Mouse (Mus musculus) urinary bladder, postnatal 36 days (tissue): ENCODE data around the gene Plppr5.

ENCODE experiments used
- DNase-seq, 2 experiments: peaks; one replicate each; pipeline ENCODE4 v3.0.0; 2022; ENCODE audit warnings: low spot score in 2 of 2, mixed read lengths in 1 of 2

The Plppr5 gene

DNA sequence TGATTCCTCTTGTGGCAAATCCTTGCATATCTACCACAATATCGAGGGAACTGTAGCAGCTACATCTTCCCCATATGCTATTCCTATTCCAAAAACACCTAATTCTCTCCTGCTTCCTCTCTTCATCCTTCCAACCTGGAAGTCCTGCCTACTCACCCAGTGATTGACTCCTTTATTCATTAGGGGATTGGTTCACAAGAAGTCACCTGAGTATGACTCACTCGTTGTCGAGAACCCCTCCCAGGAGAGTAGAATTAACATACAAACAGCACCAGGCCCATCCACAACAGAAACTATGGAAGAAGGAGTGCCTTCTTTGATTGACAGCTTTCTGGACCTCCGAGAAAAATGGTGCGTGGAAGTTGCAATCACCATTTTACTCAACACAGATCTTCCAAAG lies 121.7 kb downstream of the Plppr5 start:
- no peak for DNase-seq

DNA sequence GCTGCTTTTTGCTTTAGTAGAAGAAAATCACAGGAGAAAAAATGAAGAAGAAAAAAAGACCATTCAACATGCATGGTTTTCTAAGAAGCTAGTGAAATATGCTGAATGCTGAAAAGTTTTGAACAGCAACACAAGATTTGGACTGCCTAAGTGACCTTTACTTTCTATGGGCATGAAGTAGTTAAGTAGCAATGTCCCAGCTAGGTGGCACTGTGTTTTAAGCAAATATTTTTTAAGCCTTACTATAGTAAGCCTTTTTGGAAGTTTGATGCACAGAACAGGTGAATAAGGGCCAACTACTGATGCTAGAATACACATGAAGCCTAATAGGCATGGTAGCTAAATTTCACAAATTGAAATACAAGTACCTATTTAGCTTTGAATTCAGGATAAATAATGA lies 134.2 kb downstream of the Plppr5 start:
- DNase-seq, result no peak

DNA sequence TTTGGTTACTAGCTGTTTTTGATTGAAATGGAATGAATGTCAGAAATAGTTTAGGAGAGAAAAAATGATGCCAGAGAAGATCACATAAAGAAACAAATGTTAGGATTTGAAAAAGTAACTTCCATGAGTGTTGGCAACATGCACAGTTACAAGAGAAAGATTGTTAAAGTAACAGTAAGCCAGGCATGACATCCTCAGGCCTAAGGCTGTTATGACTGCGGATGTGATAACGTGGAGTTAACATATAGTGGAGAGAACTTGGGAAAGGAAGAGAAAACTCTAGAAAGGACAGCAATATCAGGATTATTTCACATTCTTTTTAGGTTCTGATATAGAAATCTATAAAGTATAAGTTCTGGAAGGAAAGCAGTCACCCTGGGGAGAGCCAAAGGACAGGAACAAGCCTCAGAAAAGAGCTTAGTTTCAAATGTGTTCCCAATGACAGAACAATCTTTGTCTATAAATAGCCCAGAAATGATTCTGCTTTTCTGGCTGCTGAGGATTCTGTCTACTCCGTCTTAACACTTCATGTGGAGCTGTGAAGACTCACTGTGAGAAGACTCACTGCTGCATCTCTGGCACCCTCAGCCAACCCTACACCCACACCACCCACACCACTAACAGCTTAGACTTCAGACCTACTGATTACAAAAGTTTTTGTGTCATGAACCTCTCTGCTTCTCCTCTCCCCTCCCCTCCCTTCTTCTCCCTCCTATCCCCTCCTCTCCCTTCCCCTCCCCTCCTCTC lies 142.1 kb downstream of the Plppr5 start:
- DNase-seq, result no peak

DNA sequence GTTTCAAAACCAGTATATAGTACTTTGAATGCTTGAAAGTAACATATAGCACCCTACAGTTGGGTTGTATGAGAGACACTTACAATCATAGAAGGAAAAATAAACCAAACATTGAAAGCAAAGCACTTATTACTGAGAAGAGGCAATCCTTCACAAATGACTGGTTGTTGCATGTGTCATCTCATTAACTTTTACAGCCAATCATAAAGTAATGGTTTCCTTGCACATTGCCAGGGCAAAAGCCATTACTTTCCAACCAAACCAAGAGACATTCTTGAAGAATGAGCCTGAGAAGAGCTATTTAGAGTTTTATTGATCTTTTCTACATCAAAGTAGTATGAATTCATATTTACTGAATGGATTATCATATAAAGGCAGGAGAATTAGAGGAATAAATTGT lies 148.8 kb downstream of the Plppr5 start:
- no peak for DNase-seq

DNA sequence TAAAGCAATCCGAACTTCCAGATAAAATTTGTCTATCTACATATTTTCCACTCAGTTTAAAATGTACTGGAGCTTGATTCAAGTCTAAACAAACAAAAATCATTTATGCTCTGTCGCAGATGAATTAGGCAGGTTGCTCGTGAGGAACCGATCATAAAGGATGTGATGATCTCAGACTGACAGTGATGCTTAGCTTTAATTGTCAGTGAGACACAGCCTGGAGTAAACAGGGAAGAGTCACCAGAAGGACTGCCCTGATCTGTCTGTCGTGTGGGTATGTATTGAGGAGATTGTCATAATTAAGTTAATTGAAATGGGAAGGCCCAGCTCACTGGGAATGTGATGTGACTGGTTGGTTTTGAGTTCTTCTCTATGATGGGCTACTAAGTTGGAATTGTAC lies 149.9 kb downstream of the Plppr5 start:
- DNase-seq, result no peak

DNA sequence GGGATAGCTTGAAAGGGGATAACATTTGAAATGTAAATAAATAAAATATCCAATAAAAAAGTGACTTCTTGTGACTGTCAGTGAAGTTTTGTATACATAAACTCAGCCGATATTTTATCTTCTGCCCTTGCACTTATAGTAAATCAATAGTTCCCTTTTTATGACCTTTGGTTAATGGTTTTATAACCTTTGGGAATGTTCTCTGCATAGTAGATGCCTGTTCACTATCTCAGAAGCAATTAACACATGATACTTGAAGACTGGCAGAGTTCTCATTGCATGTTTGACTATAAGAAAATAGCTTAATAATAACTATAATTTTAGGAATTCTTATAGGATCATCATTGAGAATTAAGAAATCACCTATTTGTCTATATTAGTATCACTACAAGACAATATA lies 150.9 kb downstream of the Plppr5 start:
- no peak for DNase-seq

DNA sequence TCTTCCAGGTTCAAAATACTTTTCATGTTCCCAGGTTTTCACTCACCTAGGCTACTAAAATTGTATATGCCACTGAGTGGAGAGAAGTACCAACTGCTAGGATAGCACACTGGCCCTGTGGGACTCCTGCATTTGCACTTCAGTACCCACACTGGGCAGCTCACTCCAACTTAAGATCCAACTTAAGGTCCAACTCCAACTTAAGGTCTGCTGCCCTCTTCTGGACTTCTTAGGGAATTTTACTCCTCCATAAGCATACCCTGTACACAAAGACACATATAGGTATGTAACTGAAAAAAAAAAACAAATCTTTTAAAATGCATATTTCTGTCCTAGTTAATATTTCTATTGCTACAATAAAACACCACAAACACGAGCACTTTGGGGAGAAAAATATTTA lies 153.5 kb downstream of the Plppr5 start:
- no peak for DNase-seq

DNA sequence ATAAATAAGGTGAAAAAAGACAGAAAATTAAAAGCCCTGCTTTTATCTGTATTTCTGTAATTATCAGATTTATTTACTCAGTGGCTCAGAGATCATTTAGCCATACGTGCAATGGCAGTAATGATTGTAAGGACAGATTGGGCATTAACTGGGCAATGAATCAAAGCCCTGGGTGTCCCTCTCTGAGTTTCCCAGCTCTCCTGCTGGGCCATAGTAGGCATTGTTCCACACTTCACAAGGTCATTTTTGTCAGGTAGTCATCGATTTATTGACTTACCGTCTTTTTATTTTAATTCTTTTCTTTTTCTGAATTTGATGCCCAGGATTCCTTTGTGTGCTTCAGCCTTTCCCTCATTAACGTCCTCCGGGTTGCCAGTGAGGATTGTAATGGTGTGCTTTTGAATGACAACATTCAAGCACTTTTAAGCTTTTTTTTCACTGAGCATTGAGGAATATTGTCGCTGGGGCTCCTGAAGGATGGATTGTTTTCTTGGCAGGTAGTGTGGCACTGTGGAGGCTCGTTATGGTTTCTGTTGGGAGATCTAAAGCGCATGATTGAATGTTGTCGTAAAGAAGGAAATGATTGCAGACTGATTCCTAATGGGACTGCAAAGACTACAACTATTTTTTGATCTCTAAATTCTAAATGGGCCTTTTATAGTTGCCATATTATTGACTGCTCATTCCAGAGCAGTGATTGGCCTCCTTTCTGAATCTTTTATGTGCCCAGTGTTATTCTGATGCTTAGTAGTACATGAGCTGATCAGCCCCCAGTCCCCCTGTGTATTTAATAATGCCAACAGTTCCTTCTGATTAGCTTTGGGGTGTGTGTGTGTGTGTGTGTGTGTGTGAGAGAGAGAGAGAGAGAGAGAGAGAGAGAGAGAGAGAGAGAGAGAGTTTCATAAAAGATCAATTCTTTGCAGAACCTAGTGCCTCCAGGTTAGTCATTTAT lies 154.8 kb downstream of the Plppr5 start:
- no peak for DNase-seq

DNA sequence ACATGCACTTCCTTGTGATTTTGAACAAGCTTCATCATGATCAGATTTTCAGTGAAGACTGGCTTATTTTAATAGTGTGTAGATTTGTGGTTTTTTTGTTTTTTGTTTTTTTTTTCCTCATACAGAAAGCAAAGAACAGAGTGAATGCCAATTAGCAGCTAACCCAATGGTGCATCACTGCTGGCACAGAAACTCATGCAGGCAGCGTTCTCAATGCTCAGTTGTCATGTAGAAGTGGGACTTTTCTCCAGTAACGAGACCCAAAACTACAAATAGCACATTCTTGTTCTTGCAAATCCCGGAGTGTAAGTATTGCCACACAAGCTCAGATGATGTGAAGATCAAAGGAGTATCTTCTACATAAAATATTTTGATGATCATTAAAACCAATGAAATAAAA lies 156.9 kb downstream of the Plppr5 start:
- DNase-seq, result no peak

DNA sequence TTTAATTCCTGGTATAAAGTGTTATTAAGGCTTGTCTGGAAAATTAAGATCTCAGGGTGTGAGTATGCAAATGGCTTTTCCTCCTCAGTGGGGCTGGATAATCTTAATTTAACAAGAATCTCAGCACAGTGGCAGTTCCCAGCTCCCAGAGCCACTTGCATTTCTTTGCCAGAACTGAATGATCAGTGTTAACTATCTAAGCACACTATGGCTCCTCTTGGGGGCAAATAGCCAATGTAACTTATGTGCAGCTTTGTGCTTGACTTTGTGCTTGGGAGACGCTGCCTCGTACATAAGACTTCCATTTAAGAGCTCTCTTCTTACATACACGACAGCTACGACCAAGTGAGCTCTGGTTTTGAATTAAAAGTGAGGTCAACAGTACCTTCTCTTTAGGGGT lies 158.0 kb downstream of the Plppr5 start:
- no peak for DNase-seq
